Mouse (Mus musculus) CH12.LX (cell line): ENCODE measurements around the gene Mynn.

Experiments
- CTCF ChIP-seq, 2 experiments: IDR thresholded peaks in 1 of 2; conservative IDR thresholded peaks in 1 of 2; 2 replicates each; pipeline ENCODE4 v1.5.1; 2011 to 2012; ENCODE audit warnings: low read depth in 2 of 2, low read length in 2 of 2, improper control_type of control experiment in 1 of 2, inconsistent platforms in 1 of 2, mild to moderate bottlenecking in 1 of 2, moderate library complexity in 1 of 2
- E2F4 ChIP-seq: IDR thresholded peaks from 2 replicates; pipeline ENCODE4 v1.6.1; 2011; ENCODE audit warnings: low read depth, low read length, improper control_type of control experiment; ENCODE audit not compliant: insufficient replicate concordance
- EP300 ChIP-seq: IDR thresholded peaks from 2 replicates; pipeline ENCODE4 v1.6.1; 2011; ENCODE audit warnings: low read length, improper control_type of control experiment
- GABPA ChIP-seq: IDR thresholded peaks from 2 replicates; pipeline ENCODE4 v1.6.1; 2012; ENCODE audit warnings: low read depth, low read length, improper control_type of control experiment, inconsistent platforms; ENCODE audit not compliant: insufficient replicate concordance
- POLR2A ChIP-seq: IDR thresholded peaks from 2 replicates; pipeline ENCODE4 v1.6.1; 2011; ENCODE audit warnings: low read depth, mild to moderate bottlenecking, improper control_type of control experiment, low read length
- UBTF ChIP-seq: IDR thresholded peaks from 2 replicates; pipeline ENCODE4 v1.6.1; 2012; ENCODE audit warnings: low read depth, mild to moderate bottlenecking, inconsistent platforms, low read length, improper control_type of control experiment, moderate library complexity
- USF1 ChIP-seq: IDR thresholded peaks from 2 replicates; pipeline ENCODE4 v1.6.1; 2014; ENCODE audit warnings: low read depth, mild to moderate bottlenecking, inconsistent platforms, low read length, improper control_type of control experiment
- ZC3H11A ChIP-seq: IDR thresholded peaks from 2 replicates; pipeline ENCODE4 v1.6.1; 2012; ENCODE audit warnings: low read depth, mild to moderate bottlenecking, inconsistent platforms, low read length, improper control_type of control experiment

GRCm38 (mm10) chr3:30646761-30647160, 44.9 kb downstream of the Mynn start:
- TF ChIP-seq USF1 (no peak), POLR2A (no peak), EP300 (no peak), CTCF (conservative IDR thresholded peaks at IDR 0.05 in 1 of 2, IDR thresholded peaks at IDR 0.05 in 1 of 2; ENCODE audit: low read depth in 2 of 2, low read length in 2 of 2) (no peak), GABPA (no peak), ZC3H11A (no peak), UBTF (no peak), E2F4 (no peak)
